Mouse (Mus musculus) brain, embryonic 14.5 days (tissue): Measurements from ENCODE around the gene Cux2. TPM values are rescaled to one million over a fixed set of nuclear protein-coding genes. Genes with fewer than 3 reads are reported as not detected.
A peak's percentile ranks its signal among the peaks of the same experiment; 100 is the strongest.

Experiments
- DNase-seq: peaks from one replicate; pipeline ENCODE4 v3.0.0-alpha.2; 2011; ENCODE audit warnings: low read depth
- CTCF ChIP-seq: fragments of 200-500 bp; IDR thresholded peaks from 2 replicates; pipeline ENCODE4 v1.5.1; 2012; ENCODE audit warnings: inconsistent platforms, mild to moderate bottlenecking, moderate library complexity, borderline replicate concordance; ENCODE audit not compliant: insufficient read depth, insufficient read length; ENCODE audit errors: extremely low read depth
- POLR2A ChIP-seq: fragments of 200-500 bp; IDR thresholded peaks from 2 replicates; pipeline ENCODE4 v1.6.1; 2012; ENCODE audit warnings: mild to moderate bottlenecking, inconsistent platforms, borderline replicate concordance; ENCODE audit not compliant: poor library complexity, insufficient read depth, insufficient read length, severe bottlenecking; ENCODE audit errors: extremely low read depth
- polyA plus RNA-seq: library from polyadenylated mRNA; depleted of rRNA; stranded (reverse); fragments of >200 nt; gene quantifications from 2 replicates; pipeline ENCODE4 v1.2.3, GENCODE M21; 2012

Gene Cux2
- polyA plus RNA-seq, 1 experiment, result 52.6 TPM

- TF ChIP-seq CTCF, result no peak
- no peak for TF ChIP-seq POLR2A
- peak; percentile 88 for DNase-seq
Measured at GRCm38 (mm10) chr5:122032471-122033166, 17.3 kb downstream of the Cux2 start.

GRCm38 (mm10) chr5:122031146-122031545 is 18.8 kb downstream of the Cux2 start:
- DNase-seq, result no peak
- no peak for TF ChIP-seq POLR2A
- TF ChIP-seq CTCF, result no peak

- no peak for DNase-seq
- no peak for TF ChIP-seq CTCF
- TF ChIP-seq POLR2A, result no peak
Measured at GRCm38 (mm10) chr5:122030640-122031039, 19.3 kb downstream of the Cux2 start.

- TF ChIP-seq POLR2A (no peak), CTCF (no peak)
- DNase-seq, result no peak
Measured at GRCm38 (mm10) chr5:122026771-122027170, 23.1 kb downstream of the Cux2 start.

- TF ChIP-seq CTCF (no peak), POLR2A (no peak)
- DNase-seq, result no peak
Measured at GRCm38 (mm10) chr5:122026284-122026683, 23.6 kb downstream of the Cux2 start.

GRCm38 (mm10) chr5:122025117-122025516 is 24.8 kb downstream of the Cux2 start:
- TF ChIP-seq CTCF (no peak), POLR2A (no peak)
- no peak for DNase-seq

GRCm38 (mm10) chr5:122019288-122019687 is 30.6 kb downstream of the Cux2 start:
- DNase-seq, result peak; percentile 42

GRCm38 (mm10) chr5:122017778-122018177 is 32.1 kb downstream of the Cux2 start:
- TF ChIP-seq POLR2A (no peak), CTCF (no peak)
- DNase-seq, result no peak

More at GRCm38 (mm10) chr5:122019288-122019687, 30.6 kb downstream of the Cux2 start:
- no peak for TF ChIP-seq POLR2A
- no peak for TF ChIP-seq CTCF

- DNase-seq, result no peak
- TF ChIP-seq CTCF (no peak), POLR2A (no peak)
Measured at GRCm38 (mm10) chr5:122017269-122017668, 32.6 kb downstream of the Cux2 start.

- TF ChIP-seq CTCF, result no peak
- TF ChIP-seq POLR2A, result no peak
- no peak for DNase-seq
Measured at GRCm38 (mm10) chr5:122016744-122017143, 33.2 kb downstream of the Cux2 start.

- no peak for TF ChIP-seq CTCF
- TF ChIP-seq POLR2A, result no peak
- no peak for DNase-seq
Measured at GRCm38 (mm10) chr5:122015149-122015548, 34.8 kb downstream of the Cux2 start.

- TF ChIP-seq POLR2A (no peak), CTCF (no peak)
- no peak for DNase-seq
Measured at GRCm38 (mm10) chr5:122014671-122015070, 35.2 kb downstream of the Cux2 start.
